In the genomic region with DNA sequence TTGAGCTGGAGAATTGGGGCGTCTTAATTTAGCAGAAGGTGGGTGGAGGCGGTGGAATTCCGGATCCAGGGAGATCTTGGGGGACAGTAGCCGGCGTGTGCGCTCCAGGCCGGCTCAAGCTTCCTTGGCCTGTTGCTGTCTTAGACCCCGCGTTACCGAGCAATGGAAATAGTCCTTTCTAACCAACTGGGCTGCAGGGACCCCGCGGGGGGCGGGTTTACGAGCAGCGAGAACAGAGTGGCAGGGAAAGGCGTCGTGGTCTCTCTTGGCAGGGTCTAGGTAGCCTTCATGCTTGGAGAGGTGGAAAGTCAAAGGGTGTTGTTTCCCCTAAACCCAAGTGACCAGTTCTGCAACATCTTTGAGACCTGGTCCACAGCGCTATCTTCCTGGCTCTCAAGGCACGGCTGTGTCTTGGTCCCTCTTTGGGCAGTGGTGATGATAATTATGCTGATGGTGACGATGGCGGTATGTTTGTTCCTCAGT, we compare ENCODE assay signal across 8 mouse cellular contexts. TPM values are rescaled to one million over a fixed set of nuclear protein-coding genes. Genes with fewer than 3 reads are reported as not detected.
DNase-seq lines count a peak whose midpoint lies in the region; ATAC-seq lines count a peak whose summit lies in the region.

No protein-coding gene starts in this region.

- H3K36me3 ChIP-seq in liver, embryonic 11.5 days (ENCODE audit: control insufficient read depth, insufficient read depth, low read length), result no peaks in the 10 kb centered on the region
- H3K36me3 ChIP-seq in neural tube, embryonic 14.5 days (ENCODE audit: control insufficient read depth, insufficient read depth, low read length), result no peaks in the 10 kb centered on the region

- peak; percentile 28 for DNase-seq in adrenal gland, adult 2 months
- DNase-seq in adrenal gland, postnatal 14 days, result no peak
- DNase-seq in thymus, postnatal 0 days (ENCODE audit: low spot score), result peak; percentile 10
- no peak for DNase-seq in thymus, postnatal 25 days
- DNase-seq in heart, postnatal 4 days, result peak; percentile 45
- peak; percentile 64 for DNase-seq in liver, embryonic 11.5 days (ENCODE audit: low spot score)

- H3K4me3 ChIP-seq in liver, embryonic 11.5 days (ENCODE audit: low read depth, low read length), result peak overlapping the region; percentile 52
- peak overlapping the region; percentile 32 for H3K4me3 ChIP-seq in neural tube, embryonic 14.5 days (ENCODE audit: low read depth, low read length)

- no peaks in the 10 kb centered on the region; the same call in 1 of the 2 replicates for H3K4me1 ChIP-seq in liver, embryonic 11.5 days (replicated peaks; ENCODE audit: control insufficient read depth, insufficient read depth, low read length)
- peaks cover 9% of the 10 kb centered on the region for H3K4me1 ChIP-seq in neural tube, embryonic 14.5 days (ENCODE audit: control insufficient read depth, insufficient read depth, low read length)

- no peaks in the 10 kb centered on the region for H3K9me3 ChIP-seq in liver, embryonic 11.5 days (ENCODE audit: control insufficient read depth, low read length)
- H3K9me3 ChIP-seq in neural tube, embryonic 14.5 days (ENCODE audit: control insufficient read depth, low read length), result no peaks in the 10 kb centered on the region

- peak overlapping the region; percentile 45 for H3K9ac ChIP-seq in liver, embryonic 11.5 days (ENCODE audit: low read depth, low read length)
- H3K9ac ChIP-seq in neural tube, embryonic 14.5 days (replicated peaks; ENCODE audit: low read depth, low read length), result peak overlapping the region; percentile 37; the same call in 1 of the 2 replicates

- peak; percentile 22; the same call in 1 of the 2 replicates for ATAC-seq in liver, embryonic 11.5 days (replicated peaks; ENCODE audit: low FRiP score)
- ATAC-seq in neural tube, embryonic 14.5 days (ENCODE audit: low read depth), result peak; percentile 47; the same call in 1 of the 2 replicates
- ATAC-seq in activated CD4-positive, CD25-positive, alpha-beta regulatory T cell, adult 4 months, result no peak

- WGBS in liver, embryonic 11.5 days, result under 1% methylated on average over 21 of the region's 21 CpGs
- WGBS in neural tube, embryonic 14.5 days, result under 1% methylated on average over 21 of the region's 21 CpGs

- H3K27ac ChIP-seq in liver, embryonic 11.5 days (ENCODE audit: low read depth, low read length), result peak overlapping the region; percentile 56; the same call in 1 of the 2 replicates
- no peak overlapping the region for H3K27ac ChIP-seq in neural tube, embryonic 14.5 days (ENCODE audit: low read depth, low read length)

- H3K27me3 ChIP-seq in liver, embryonic 11.5 days (replicated peaks; ENCODE audit: control insufficient read depth, insufficient read depth, low read length), result peaks cover 50% of the 10 kb centered on the region
- peaks cover 12% of the 10 kb centered on the region for H3K27me3 ChIP-seq in neural tube, embryonic 14.5 days (ENCODE audit: control insufficient read depth, insufficient read depth, low read length)

- peak overlapping the region; percentile 76 for H3K4me2 ChIP-seq in liver, embryonic 11.5 days
- peak overlapping the region; percentile 63 for H3K4me2 ChIP-seq in neural tube, embryonic 14.5 days (ENCODE audit: low read depth, low read length)

RNA-seq across cellular contexts. Expression of gene Pdgfra, which starts 4.5 kb away (rescaled TPM):
- 10 to 100 TPM; 30.2 to 41.5 TPM for total RNA-seq in adrenal gland, adult 2 months (2021)
- 4.5 and 5.0 TPM in 2 replicates for polyA plus RNA-seq in adrenal gland, adult 2 months (2012; rRNA removed)
- 26.8 and 33.8 TPM in 2 replicates for total RNA-seq in adrenal gland, postnatal 14 days (2021)
- 1.6 and 2.1 TPM in 2 replicates for polyA plus RNA-seq in thymus, postnatal 0 days (2015; fragmentation: Nextera tagmentation; extraction: Ambion mirVana)
- total RNA-seq in heart, postnatal 4 days (2021), result 10 to 100 TPM; 34.4 to 39.0 TPM
- 21.9 and 29.4 TPM in 2 replicates for polyA plus RNA-seq in liver, embryonic 11.5 days (2014; fragmentation: Nextera tagmentation; extraction: Ambion mirVana)
- polyA plus RNA-seq in neural tube, embryonic 14.5 days (2014; fragmentation: Nextera tagmentation; extraction: Ambion mirVana), result 11.6 and 23.2 TPM in 2 replicates
- polyA plus RNA-seq in activated CD4-positive, CD25-positive, alpha-beta regulatory T cell, adult 4 months (2017; shearing (Covaris generic)), result not detected

Comparison
In these comparisons a context has a peak if more than half of its experiments do, and no peak if none do; other contexts are left out.
1. DNase-seq: peak in adrenal gland, adult 2 months (single experiment), thymus, postnatal 0 days (single experiment), heart, postnatal 4 days (single experiment) and liver, embryonic 11.5 days (single experiment); none in adrenal gland, postnatal 14 days (single experiment) and thymus, postnatal 25 days (single experiment).